Mouse (Mus musculus): Measurements from ENCODE around the gene Aifm2.

Gene Aifm2

DNA sequence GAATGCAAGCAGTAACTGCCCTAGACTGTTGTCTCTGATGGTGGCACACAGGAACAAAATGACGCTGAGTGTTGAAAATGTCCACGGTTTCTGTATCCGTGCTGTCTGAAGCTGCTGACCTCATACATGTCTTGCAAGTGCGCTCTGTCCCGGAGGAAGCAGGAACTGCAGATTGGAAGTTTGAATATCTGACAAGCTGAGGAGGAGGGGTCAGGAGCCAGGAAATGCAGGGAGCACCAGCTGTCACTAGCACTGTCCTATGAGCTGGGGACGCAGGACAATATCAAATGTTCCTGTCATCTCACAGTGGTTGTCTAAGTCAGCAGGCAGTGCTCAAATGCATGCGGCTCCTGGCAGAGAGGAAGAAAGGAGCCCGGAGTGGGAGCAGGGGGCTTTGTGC lies 49.6 kb downstream of the Aifm2 start:
- no peak for DNase-seq (ENCODE audit: low read depth, low spot score)

GRCm38 (mm10) chr10:61765558-61765957 lies 50.5 kb downstream of the Aifm2 start:
- DNase-seq (ENCODE audit: low read depth, low spot score): no peak

DNA sequence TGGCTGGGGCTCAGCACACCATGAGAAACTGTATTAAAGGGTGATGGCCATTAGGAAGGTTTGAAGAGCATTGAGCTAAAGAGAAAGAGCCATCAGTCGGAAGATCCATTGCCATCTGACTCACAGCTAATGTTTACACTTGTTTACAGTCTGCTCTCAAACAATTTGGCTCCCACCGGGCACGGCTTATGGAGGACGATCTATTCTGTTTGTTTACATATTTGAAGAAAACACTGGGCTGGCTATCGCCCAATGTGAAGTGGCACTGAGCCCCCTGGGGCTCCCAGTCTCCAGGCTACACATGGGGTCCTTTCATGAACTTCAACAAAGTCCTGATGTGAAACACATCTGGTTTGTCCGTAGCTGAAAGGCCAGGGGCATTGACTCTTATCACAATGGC lies 51.7 kb downstream of the Aifm2 start:
- DNase-seq (ENCODE audit: low read depth, low spot score): no peak

GRCm38 (mm10) chr10:61781461-61782128 lies 66.5 kb downstream of the Aifm2 start:
- DNase-seq (ENCODE audit: low read depth, low spot score): peak; percentile 59

- peak; percentile 89 for DNase-seq (ENCODE audit: low read depth, low spot score)
Observed at GRCm38 (mm10) chr10:61782799-61783611, 67.9 kb downstream of the Aifm2 start.

- peak; percentile 88 for DNase-seq (ENCODE audit: low read depth, low spot score)
Observed at GRCm38 (mm10) chr10:61783621-61784251, 68.7 kb downstream of the Aifm2 start, which contains the start of gene H2afy2. TSS of gene H2afy2 (minus strand) at chr10:61784147.

- no peak for DNase-seq (ENCODE audit: low read depth, low spot score)
Observed at GRCm38 (mm10) chr10:61784414-61784813, 69.4 kb downstream of the Aifm2 start.

- peak; percentile 81 for DNase-seq (ENCODE audit: low read depth, low spot score)
Observed at GRCm38 (mm10) chr10:61787541-61788313, 72.7 kb downstream of the Aifm2 start.

GRCm38 (mm10) chr10:61788499-61788898 lies 73.4 kb downstream of the Aifm2 start:
- no peak for DNase-seq (ENCODE audit: low read depth, low spot score)

Data from ZHBTc4 (cell line).